Mouse (Mus musculus) kidney, postnatal 0 days (tissue): ENCODE measurements around the gene Zfp866. TPM values are rescaled to one million over a fixed set of nuclear protein-coding genes. Genes with fewer than 3 reads are reported as not detected.

Source experiments
- ATAC-seq: fragments of 200-750 bp; cut with Nextera tagmentation; replicated peaks from 2 replicates; pipeline ENCODE4 v1.8.0; 2017; ENCODE audit warnings: low read depth, moderate number of reproducible peaks, moderate TSS enrichment, moderate library complexity; ENCODE audit not compliant: low FRiP score
- DNase-seq: peaks from one replicate; pipeline ENCODE4 v3.0.0-alpha.2; 2016; ENCODE audit warnings: low spot score
- H3K27ac ChIP-seq: fragments of 300-500 bp; sonication (generic); 2 replicates; pipeline ENCODE4 v1.5.1; 2014; ENCODE audit warnings: mild to moderate bottlenecking
- H3K27me3 ChIP-seq: fragments of 300-500 bp; sonication (generic); 2 replicates; pipeline ENCODE4 v1.6.1; 2014; ENCODE audit warnings: low read length, mixed read lengths; ENCODE audit not compliant: insufficient read depth
- H3K36me3 ChIP-seq: fragments of 300-500 bp; sonication (generic); 2 replicates; pipeline ENCODE4 v1.6.1; 2014; ENCODE audit warnings: low read length, mixed read lengths; ENCODE audit not compliant: insufficient read depth
- H3K4me1 ChIP-seq: fragments of 300-500 bp; sonication (generic); replicated peaks from 2 replicates; pipeline ENCODE4 v1.6.1; 2014; ENCODE audit warnings: antibody characterized with exemption, low read length, mixed read lengths; ENCODE audit not compliant: insufficient read depth
- H3K4me2 ChIP-seq: fragments of 300-500 bp; sonication (generic); 2 replicates; pipeline ENCODE4 v1.6.1; 2014; ENCODE audit warnings: mild to moderate bottlenecking, low read length, moderate library complexity, mixed read lengths
- H3K4me3 ChIP-seq: fragments of 300-500 bp; sonication (generic); replicated peaks from 2 replicates; pipeline ENCODE4 v1.5.1; 2014; ENCODE audit warnings: low read depth, low read length
- H3K9ac ChIP-seq: fragments of 300-500 bp; sonication (generic); 2 replicates; pipeline ENCODE4 v1.6.1; 2014; ENCODE audit warnings: low read depth, low read length
- H3K9me3 ChIP-seq: fragments of 300-500 bp; sonication (generic); replicated peaks from 2 replicates; pipeline ENCODE4 v1.6.1; 2016; ENCODE audit warnings: low read length, inconsistent platforms, mixed read lengths
- CTCF ChIP-seq: IDR thresholded peaks from 2 replicates; pipeline ENCODE4 v1.5.1; 2016; ENCODE audit warnings: antibody characterized with exemption, low read depth, mild to moderate bottlenecking, moderate library complexity
- WGBS: fragments of 180-500 bp; shearing (Covaris S2); extraction: QIAGEN DNeasy Blood & Tissue Kit; methylation state at CpG from one replicate; pipeline ENCODE4 v1.1.7; 2014; 5-methylcytosine and 5-hydroxymethylcytosine counted together
- polyA plus RNA-seq: library from polyadenylated mRNA; unstranded; fragments of >200 nt; fragmentation: Nextera tagmentation; extraction: Ambion mirVana; gene quantifications from 2 replicates; pipeline ENCODE4 v1.2.1, GENCODE M21; 2015

The Zfp866 gene
- polyA plus RNA-seq, 1 experiment from 2014 or later: 14.7 TPM

DNA sequence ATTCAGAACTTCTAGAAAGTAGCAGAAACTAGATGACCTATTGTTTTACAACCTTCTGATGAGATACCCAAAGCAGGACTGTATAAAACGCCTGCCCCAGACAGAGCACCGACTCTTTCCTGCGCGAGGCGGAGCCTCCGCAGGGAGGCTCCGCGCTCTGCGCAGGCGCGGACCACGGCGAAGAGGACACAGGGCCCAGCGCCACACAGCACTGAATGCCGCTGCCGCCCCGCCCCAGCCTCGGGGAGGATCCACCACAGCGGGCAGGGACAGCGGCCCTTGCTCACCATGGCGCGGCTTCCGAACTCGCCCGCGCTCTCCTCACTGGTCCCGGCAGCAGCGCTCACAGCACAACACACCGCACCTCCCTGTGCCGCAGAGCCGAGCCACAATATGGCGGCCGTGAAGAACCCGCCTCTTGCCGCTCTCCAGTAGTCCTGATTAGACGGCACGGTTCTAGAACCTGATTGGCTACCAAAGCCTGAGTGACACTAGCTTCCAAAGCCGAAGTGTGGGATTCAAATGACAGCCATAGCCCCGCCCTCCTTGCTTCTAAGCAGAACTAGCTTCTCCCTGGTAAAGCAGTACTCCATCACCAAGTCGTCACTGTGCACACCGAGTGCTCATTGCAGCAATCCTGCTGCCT, 16.4 kb downstream of the Zfp866 start, which contains the start of gene Gm20422:
Gene Gm20422 (minus strand): TSS at position 384 of the 646 bp plus-strand sequence.
- Histone ChIP-seq H3K36me3 (no peaks in the 10 kb centered on the region), H3K27me3 (no peaks in the 10 kb centered on the region), H3K27ac (peak within 1 kb of the TSS; percentile 99), H3K4me3 (peak within 1 kb of the TSS; percentile 69), H3K9me3 (no peaks in the 10 kb centered on the region), H3K4me2 (peak within 1 kb of the TSS; percentile 53), H3K9ac (peak within 1 kb of the TSS; percentile 90), H3K4me1 (peaks cover 4% of the 10 kb centered on the region; the same call in 1 of the 2 replicates)
- peak; percentile 100 for DNase-seq
- WGBS: 0% methylated on average over 41 of the region's 41 CpGs
- ATAC-seq: peak; percentile 99
- 0 out of 2 replicates have a peak, but pooled peaks have one; percentile 4 for TF ChIP-seq CTCF

DNA sequence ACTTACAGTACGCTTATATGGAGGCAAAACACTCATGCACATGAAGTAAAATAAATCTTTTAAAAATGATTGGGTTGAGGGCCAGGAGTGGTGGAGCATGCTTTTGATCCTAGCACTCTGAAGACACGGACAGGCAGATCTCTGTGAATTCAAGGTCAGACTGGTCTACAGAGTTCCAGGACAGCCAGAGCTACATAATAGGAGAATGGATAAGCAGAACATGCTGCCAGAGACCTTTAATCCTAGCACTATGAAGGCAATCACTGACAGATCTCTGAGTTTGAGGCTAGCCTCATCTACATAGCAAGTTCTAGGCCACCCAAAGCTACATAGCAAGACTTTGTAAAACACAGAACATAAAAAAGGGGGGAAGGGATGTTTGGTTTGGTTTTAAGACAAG, 18.9 kb downstream of the Zfp866 start:
- no peak overlapping the region for H3K9ac ChIP-seq
- no peak for TF ChIP-seq CTCF
- peaks cover 4% of the 10 kb centered on the region; the same call in 1 of the 2 replicates for H3K4me1 ChIP-seq
- H3K27ac ChIP-seq: no peak overlapping the region
- H3K9me3 ChIP-seq: no peaks in the 10 kb centered on the region
- peaks cover 7% of the 10 kb centered on the region for H3K36me3 ChIP-seq
- no peaks in the 10 kb centered on the region for H3K27me3 ChIP-seq
- ATAC-seq (no peak), DNase-seq (no peak)
- WGBS: 78% methylated on average over 2 of the region's 2 CpGs
- no peak overlapping the region for H3K4me2 ChIP-seq
- H3K4me3 ChIP-seq: no peak overlapping the region

DNA sequence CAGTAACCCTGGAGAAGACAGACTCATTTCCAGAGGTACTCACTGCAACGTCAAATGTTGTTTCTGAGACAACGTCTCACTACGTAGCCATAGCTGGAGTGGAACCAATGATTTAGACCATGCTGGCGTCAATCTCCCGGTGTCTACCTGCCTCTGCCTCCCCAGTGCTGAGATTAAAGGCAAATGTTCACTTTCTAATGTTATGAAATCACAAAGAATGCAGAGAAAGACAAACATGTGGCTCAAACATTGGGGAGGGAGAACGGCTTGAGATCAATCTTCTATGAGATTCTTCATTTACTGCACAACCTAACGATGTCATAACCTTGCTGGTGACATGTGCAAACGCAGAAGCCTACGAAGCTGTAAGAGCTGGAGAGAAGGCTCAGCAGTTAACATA, 19.8 kb downstream of the Zfp866 start:
- no peaks in the 10 kb centered on the region for H3K9me3 ChIP-seq
- no peak overlapping the region for H3K4me3 ChIP-seq
- no peak overlapping the region for H3K4me2 ChIP-seq
- peaks cover 15% of the 10 kb centered on the region for H3K36me3 ChIP-seq
- 80% methylated on average over 9 of the region's 9 CpGs for WGBS
- H3K4me1 ChIP-seq: peaks cover 4% of the 10 kb centered on the region; the same call in 1 of the 2 replicates
- no peak for TF ChIP-seq CTCF
- H3K27me3 ChIP-seq: no peaks in the 10 kb centered on the region
- DNase-seq (no peak), ATAC-seq (no peak)
- no peak overlapping the region for H3K9ac ChIP-seq
- H3K27ac ChIP-seq: no peak overlapping the region

DNA sequence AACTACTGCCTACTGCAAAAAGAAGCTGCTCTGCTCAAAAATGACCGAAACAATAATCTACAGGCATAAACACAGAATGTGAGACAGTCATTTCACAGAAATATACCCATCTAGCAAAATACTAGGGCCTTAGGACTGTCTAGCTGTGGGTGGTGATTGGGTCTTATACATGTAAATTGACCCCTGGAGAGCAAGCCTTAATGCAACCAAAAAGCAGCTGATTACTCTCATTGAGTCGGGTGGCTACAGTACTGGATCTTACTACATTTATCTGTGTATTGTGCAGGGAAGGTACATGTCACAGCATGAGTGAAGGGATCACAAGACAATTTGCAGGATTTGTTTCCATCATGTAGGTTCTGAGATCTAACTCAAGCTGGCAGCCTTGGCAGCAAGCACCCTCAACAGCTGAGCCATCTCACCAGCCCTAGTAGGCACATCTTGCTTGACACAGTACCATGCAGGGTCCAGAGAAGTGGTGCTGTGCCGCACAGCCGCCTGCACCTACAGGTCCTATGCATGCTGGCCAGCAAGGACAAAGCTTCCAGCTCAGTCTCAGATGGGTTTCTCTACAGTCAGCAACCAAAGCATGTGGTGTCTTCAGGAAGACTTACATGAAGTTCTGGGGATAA, 29.0 kb downstream of the Zfp866 start:
- no peak for ATAC-seq
- Histone ChIP-seq H3K4me3 (no peak overlapping the region), H3K27me3 (no peaks in the 10 kb centered on the region), H3K9me3 (no peaks in the 10 kb centered on the region), H3K36me3 (peaks cover 40% of the 10 kb centered on the region), H3K27ac (no peak overlapping the region), H3K4me1 (no peaks in the 10 kb centered on the region), H3K9ac (no peak overlapping the region), H3K4me2 (no peak overlapping the region)
- no peak for TF ChIP-seq CTCF
- no peak for DNase-seq
- WGBS: 93% methylated on average over 4 of the region's 4 CpGs

- H3K4me1 ChIP-seq: no peaks in the 10 kb centered on the region
- no peak overlapping the region for H3K4me3 ChIP-seq
- H3K9ac ChIP-seq: no peak overlapping the region
- no peaks in the 10 kb centered on the region for H3K9me3 ChIP-seq
- DNase-seq (no peak), ATAC-seq (no peak)
- no peak overlapping the region for H3K27ac ChIP-seq
- no peaks in the 10 kb centered on the region for H3K27me3 ChIP-seq
- no peak overlapping the region for H3K4me2 ChIP-seq
- H3K36me3 ChIP-seq: peaks cover 13% of the 10 kb centered on the region
- peak; percentile 43; the same call in 1 of the 2 replicates for TF ChIP-seq CTCF
- 94% methylated on average over 5 of the region's 5 CpGs for WGBS
These were observed 32.7 kb downstream of the Zfp866 start for GRCm38 (mm10) chr8:69758316-69758715.

GRCm38 (mm10) chr8:69752437-69752836, 38.5 kb downstream of the Zfp866 start:
- Histone ChIP-seq H3K4me3 (no peak overlapping the region), H3K4me1 (0 out of 2 replicates have a peak, but pooled peaks cover 3% of the 10 kb centered on the region), H3K4me2 (no peak overlapping the region), H3K36me3 (0 out of 2 replicates have a peak, but pooled peaks cover 3% of the 10 kb centered on the region), H3K9me3 (no peaks in the 10 kb centered on the region), H3K27me3 (no peaks in the 10 kb centered on the region), H3K9ac (no peak overlapping the region), H3K27ac (no peak overlapping the region)
- ATAC-seq (no peak), DNase-seq (no peak)
- TF ChIP-seq CTCF: no peak
- 89% methylated on average over 2 of the region's 2 CpGs for WGBS
